ENCODE assay signal across 8 mouse cellular contexts in the genomic region with DNA sequence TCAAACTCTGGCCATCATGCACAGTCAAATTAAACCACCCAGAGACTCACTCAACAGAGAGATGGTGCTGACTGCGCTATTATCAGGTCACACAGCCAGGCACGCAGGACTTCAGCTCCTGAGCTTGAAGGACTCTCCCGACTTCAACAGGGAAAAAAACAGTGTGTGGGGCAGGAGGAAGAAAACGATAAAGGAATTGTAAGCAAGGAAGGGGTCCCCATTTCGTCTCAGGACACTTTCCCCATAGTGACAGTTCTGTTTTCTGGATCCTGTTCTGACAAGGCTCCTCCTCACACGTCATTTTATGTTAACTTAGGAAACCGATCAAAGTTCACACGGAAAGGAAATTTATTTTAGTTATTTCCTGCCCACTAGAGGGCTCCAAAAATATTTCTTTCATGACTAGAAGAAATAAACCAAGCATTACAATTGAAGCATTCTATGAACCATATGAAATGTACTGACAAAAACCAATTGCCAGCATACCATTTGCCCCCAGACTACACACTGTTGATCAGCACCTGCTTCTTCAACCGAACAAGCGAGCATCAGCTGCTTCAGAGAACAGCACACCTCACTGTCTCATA. TPM values are rescaled to one million over a fixed set of nuclear protein-coding genes. Genes with fewer than 3 reads are reported as not detected.
DNase-seq lines count a peak whose midpoint lies in the region; ATAC-seq and TF ChIP-seq lines count a peak whose summit lies in the region.

No protein-coding gene starts in this region.

- no peak for DNase-seq in testis, postnatal 14 days (ENCODE audit: low spot score)
- peak; percentile 38 for DNase-seq in kidney, postnatal 14 days
- DNase-seq in urinary bladder, postnatal 25 days (ENCODE audit: low spot score), result no peak
- no peak for DNase-seq in gastrocnemius, adult 8-10 months (ENCODE audit: low spot score in 2 of 2)
- DNase-seq in left cerebral cortex, adult 8-10 months (ENCODE audit: low spot score in 2 of 2), result no peak

- no peaks in the 10 kb centered on the region for H3K36me3 ChIP-seq in forebrain, embryonic 15.5 days
- no peaks in the 10 kb centered on the region for H3K36me3 ChIP-seq in forebrain, embryonic 16.5 days (ENCODE audit: control insufficient read depth, insufficient read depth)
- no peaks in the 10 kb centered on the region for H3K36me3 ChIP-seq in testis, adult 2 months (ENCODE audit: control insufficient read depth, insufficient read depth, low read length)

- no peak overlapping the region for H3K4me3 ChIP-seq in forebrain, embryonic 15.5 days
- no peak overlapping the region for H3K4me3 ChIP-seq in forebrain, embryonic 16.5 days (replicated peaks; ENCODE audit: low read length)
- H3K4me3 ChIP-seq in testis, adult 2 months (ENCODE audit: control insufficient read depth, low read depth, low read length), result peak overlapping the region; percentile 29; the same call in 1 of the 2 replicates

- 0 out of 2 replicates have a peak overlapping the region, but pooled peaks have one; percentile 2 for H3K4me2 ChIP-seq in forebrain, embryonic 15.5 days (replicated peaks)
- no peak overlapping the region for H3K4me2 ChIP-seq in forebrain, embryonic 16.5 days (ENCODE audit: low read length)

- H3K9ac ChIP-seq in forebrain, embryonic 15.5 days (replicated peaks), result 0 out of 2 replicates have a peak overlapping the region, but pooled peaks have one; percentile 13
- no peak overlapping the region for H3K9ac ChIP-seq in forebrain, embryonic 16.5 days (replicated peaks; ENCODE audit: low read depth, low read length)

- 43% methylated on average over 10 of the region's 10 CpGs for WGBS in forebrain, embryonic 15.5 days
- WGBS in forebrain, embryonic 16.5 days, result 45% methylated on average over 10 of the region's 10 CpGs

- no peak overlapping the region for H3K27ac ChIP-seq in forebrain, embryonic 15.5 days (replicated peaks)
- no peak overlapping the region for H3K27ac ChIP-seq in forebrain, embryonic 16.5 days (ENCODE audit: low read length)
- H3K27ac ChIP-seq in testis, adult 2 months (ENCODE audit: control insufficient read depth, insufficient read depth, low read depth, low read length), result no peak overlapping the region

- H3K9me3 ChIP-seq in forebrain, embryonic 15.5 days, result no peaks in the 10 kb centered on the region
- no peaks in the 10 kb centered on the region for H3K9me3 ChIP-seq in forebrain, embryonic 16.5 days (ENCODE audit: control insufficient read depth, low read length)

- no peak for TF ChIP-seq CTCF in testis, adult 2 months (IDR thresholded peaks at IDR 0.05; ENCODE audit: control insufficient read depth, insufficient read depth, insufficient replicate concordance, low read depth, low read length)

- TF ChIP-seq POLR2A in testis, adult 2 months (IDR thresholded peaks at IDR 0.05; ENCODE audit: control insufficient read depth, low read depth, low read length), result no peak

- ATAC-seq in forebrain, embryonic 15.5 days (replicated peaks), result no peak
- ATAC-seq in forebrain, embryonic 16.5 days, result no peak

- no peaks in the 10 kb centered on the region for H3K27me3 ChIP-seq in forebrain, embryonic 15.5 days
- no peaks in the 10 kb centered on the region for H3K27me3 ChIP-seq in forebrain, embryonic 16.5 days (replicated peaks; ENCODE audit: control insufficient read depth, insufficient read depth, low read length)
- H3K27me3 ChIP-seq in testis, adult 2 months (ENCODE audit: control insufficient read depth, insufficient read depth, low read length), result no peaks in the 10 kb centered on the region

- H3K4me1 ChIP-seq in forebrain, embryonic 15.5 days, result peaks cover 43% of the 10 kb centered on the region
- H3K4me1 ChIP-seq in forebrain, embryonic 16.5 days (replicated peaks; ENCODE audit: control insufficient read depth, insufficient read depth, low read length), result peaks cover 30% of the 10 kb centered on the region
- peaks cover 10% of the 10 kb centered on the region for H3K4me1 ChIP-seq in testis, adult 2 months (ENCODE audit: control insufficient read depth, insufficient read depth, low read length)

RNA-seq across cellular contexts. Expression of gene Ubl3, which starts 4.6 kb away (rescaled TPM):
- 87.8 and 91.1 TPM in 2 replicates for polyA plus RNA-seq in forebrain, embryonic 15.5 days (2015; fragmentation: Nextera tagmentation; extraction: Ambion mirVana)
- polyA plus RNA-seq in forebrain, embryonic 16.5 days (2015; fragmentation: Nextera tagmentation; extraction: Ambion mirVana), result 75.7 and 84.2 TPM in 2 replicates
- 176 and 180 TPM in 2 replicates for polyA plus RNA-seq in testis, adult 2 months (2012; rRNA removed)
- total RNA-seq in gastrocnemius, adult 8-10 months (2022), result 100 to 1,000 TPM; 142 to 218 (median 178) TPM
- 100 to 1,000 TPM; 216 to 240 (median 236) TPM for total RNA-seq in left cerebral cortex, adult 8-10 months (2022)
